Mouse (Mus musculus): Measurements from ENCODE around the gene Gbf1.
A peak's percentile ranks its signal among the peaks of the same experiment; 100 is the strongest.

GRCm38 (mm10) chr19:46136639-46137580, 15.4 kb upstream of the Gbf1 start:
- TF ChIP-seq CTCF (IDR thresholded peaks at IDR 0.05; ENCODE audit: low read depth, low read length) (peak; percentile 48; the same call in 1 of the 2 replicates), TAL1 (conservative IDR thresholded peaks at IDR 0.05; ENCODE audit: low read depth, low read length) (no peak), GATA1 (IDR thresholded peaks at IDR 0.05; ENCODE audit: borderline replicate concordance, low read length) (no peak)

Measured in G1E (cell line).